Mouse (Mus musculus) megakaryocyte, embryonic 14.5 days (primary cell): ENCODE data around the gene Ttc24. TPM values are rescaled to one million over a fixed set of nuclear protein-coding genes. Genes with fewer than 3 reads are reported as not detected.

ENCODE experiments used
- H3K27me3 ChIP-seq: replicated peaks from 2 replicates; pipeline ENCODE3; 2012; ENCODE audit warnings: inconsistent platforms
- H3K36me3 ChIP-seq: replicated peaks from 2 replicates; pipeline ENCODE3; 2012; ENCODE audit warnings: low read length, inconsistent platforms, mixed read lengths
- H3K4me1 ChIP-seq: 2 replicates; pipeline ENCODE4 v1.6.1; 2012; ENCODE audit warnings: inconsistent platforms
- H3K4me3 ChIP-seq: replicated peaks from 2 replicates; pipeline ENCODE3; 2012; ENCODE audit warnings: moderate library complexity, mild to moderate bottlenecking, inconsistent platforms
- H3K9me3 ChIP-seq: 2 replicates; pipeline ENCODE4 v1.6.1; 2012; ENCODE audit warnings: inconsistent platforms
- FLI1 ChIP-seq: IDR thresholded peaks from 2 replicates; pipeline ENCODE4 v1.6.1; 2012; ENCODE audit warnings: low read length, inconsistent platforms, mixed read lengths
- GATA1 ChIP-seq: IDR thresholded peaks from 3 replicates; pipeline ENCODE4 v1.6.1; 2012; ENCODE audit warnings: mixed read lengths, low read length, inconsistent platforms, borderline replicate concordance
- polyA plus RNA-seq: library from polyadenylated mRNA; stranded (reverse); fragments of >175 nt; gene quantifications from 2 replicates; pipeline ENCODE4 v1.2.3, GENCODE M21; 2012; ENCODE audit warnings: low replicate concordance; ENCODE audit not compliant: insufficient read depth

Gene Ttc24
- polyA plus RNA-seq, 1 experiment, result not detected

DNA sequence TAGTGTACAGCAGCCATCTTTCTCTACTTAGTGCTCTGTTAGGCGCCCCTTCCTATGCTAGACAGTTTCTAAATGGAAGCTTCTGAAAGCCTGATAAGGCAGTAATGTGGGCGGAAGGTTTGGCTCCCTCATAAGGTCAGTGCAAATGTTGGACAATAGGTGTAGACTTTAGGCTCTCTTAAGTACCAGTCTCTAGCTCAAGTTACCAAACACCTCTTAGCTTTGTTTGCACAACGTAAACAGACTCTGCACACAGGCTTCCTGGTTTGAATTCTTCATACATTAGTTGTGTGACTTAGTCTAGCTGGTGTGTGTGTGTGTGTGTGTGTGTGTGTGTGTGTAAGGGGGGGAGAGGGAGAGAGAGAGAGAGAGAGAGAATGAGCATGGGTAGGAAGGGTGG is 28.6 kb downstream of the Ttc24 start:
- Histone ChIP-seq H3K36me3 (peaks cover 53% of the 10 kb centered on the region), H3K4me3 (no peak overlapping the region), H3K27me3 (no peaks in the 10 kb centered on the region), H3K9me3 (no peaks in the 10 kb centered on the region), H3K4me1 (peaks cover 16% of the 10 kb centered on the region; the same call in 1 of the 2 replicates)
- TF ChIP-seq GATA1 (no peak), FLI1 (no peak)

DNA sequence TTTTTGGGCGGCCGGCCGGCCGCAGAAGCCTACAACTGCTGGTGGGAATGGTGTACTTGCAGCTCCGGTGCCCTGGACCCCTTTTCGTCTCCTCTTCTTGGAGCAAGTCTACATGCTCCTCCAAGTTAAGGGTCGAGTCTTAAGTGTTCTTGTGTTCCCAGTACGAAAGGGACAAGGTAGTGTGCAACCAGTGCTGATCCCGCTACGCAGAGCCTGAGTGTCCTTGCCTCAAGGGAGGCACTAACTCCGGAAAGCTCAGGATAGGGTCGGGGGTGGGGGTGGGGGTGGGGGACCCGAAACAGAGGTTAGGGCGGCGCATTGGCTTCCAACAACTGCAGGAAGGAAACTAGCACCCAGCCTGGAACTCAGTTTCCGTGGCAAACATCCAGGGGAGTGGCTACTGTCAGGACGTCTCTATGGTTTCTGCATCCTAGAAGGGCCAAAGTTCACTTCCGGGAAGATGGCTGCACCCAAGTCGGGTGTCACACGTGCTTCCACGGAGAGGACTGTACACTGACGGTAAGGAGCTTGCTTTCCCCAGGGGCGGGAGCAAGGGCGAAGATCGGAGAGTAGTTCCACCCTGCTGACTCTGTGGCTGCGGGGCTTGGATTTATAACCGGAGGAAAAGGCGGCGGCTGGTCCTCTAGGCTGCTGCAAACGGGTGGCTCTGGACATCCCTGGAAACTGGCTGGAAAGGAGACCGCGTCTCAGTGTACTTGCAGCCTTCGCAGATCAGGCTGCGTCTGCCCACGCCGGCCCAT is 35.3 kb downstream of the Ttc24 start, which contains the start of gene Gpatch4:
TSS of gene Gpatch4 (plus strand) at position 448 of the 761 bp plus-strand sequence.
- Histone ChIP-seq H3K27me3 (peaks cover 18% of the 10 kb centered on the region), H3K4me1 (peaks cover 34% of the 10 kb centered on the region), H3K36me3 (no peaks in the 10 kb centered on the region), H3K4me3 (peak within 1 kb of the TSS; percentile 97), H3K9me3 (no peaks in the 10 kb centered on the region)
- TF ChIP-seq FLI1 (no peak), GATA1 (no peak)

DNA sequence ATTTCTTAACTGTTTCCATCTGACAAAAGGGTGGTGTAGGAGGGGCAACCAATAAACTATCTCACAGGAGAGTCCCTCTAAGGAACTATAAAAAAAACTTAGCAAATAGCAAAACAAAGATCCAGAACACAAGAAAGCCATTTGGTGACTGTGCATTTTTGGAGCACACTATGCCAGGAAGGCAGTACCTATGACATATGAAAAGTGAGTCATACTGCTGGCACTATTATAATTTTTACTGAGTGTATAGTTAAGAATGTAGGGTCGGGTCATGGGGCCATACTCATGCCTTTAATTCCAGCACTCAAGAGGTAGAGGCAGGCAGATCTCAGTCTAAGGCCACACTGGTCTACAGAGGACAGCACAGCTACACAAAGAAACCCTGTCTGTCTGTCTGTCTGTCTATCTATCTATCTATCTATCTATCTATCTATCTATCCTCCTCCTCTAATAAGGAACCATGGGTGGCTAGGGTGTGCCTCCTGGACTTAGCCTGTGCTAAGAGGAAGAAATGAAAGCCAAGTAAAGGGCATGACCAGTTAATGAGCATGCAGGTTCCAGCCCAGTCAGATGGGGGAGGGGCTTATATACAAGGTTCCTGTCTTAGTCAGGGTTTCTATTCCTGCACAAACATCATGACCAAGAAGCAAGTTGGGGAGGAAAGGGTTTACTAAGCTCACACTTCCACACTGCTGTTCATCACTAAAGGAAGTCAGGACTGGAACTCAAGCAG is 42.4 kb downstream of the Ttc24 start:
- Histone ChIP-seq H3K9me3 (peaks cover 14% of the 10 kb centered on the region), H3K36me3 (no peaks in the 10 kb centered on the region), H3K27me3 (peaks cover 46% of the 10 kb centered on the region), H3K4me3 (peak overlapping the region; percentile 33), H3K4me1 (peaks cover 21% of the 10 kb centered on the region)
- TF ChIP-seq FLI1 (no peak), GATA1 (no peak)

DNA sequence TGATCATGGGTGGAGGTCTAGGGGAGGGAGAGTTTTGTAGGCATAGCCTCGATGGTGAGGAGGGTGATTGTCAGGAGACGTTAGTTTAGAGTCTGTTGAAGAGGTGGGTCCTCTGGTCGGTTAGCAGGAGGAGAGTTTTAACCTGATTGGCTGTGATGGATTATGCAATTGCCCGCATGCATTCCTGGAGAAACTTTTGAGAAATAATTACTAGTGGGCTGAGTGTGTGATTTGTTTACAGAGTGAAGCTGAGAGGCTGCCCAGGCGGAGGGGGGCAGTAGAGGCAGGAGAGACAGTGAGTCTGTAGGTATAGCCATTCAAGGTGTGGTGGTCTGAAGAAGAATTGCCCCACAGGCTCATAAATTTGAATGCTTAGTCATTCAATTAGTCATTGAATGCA is 44.6 kb downstream of the Ttc24 start:
- H3K4me1 ChIP-seq, result peaks cover 18% of the 10 kb centered on the region
- peaks cover 47% of the 10 kb centered on the region for H3K27me3 ChIP-seq
- no peak overlapping the region for H3K4me3 ChIP-seq
- no peaks in the 10 kb centered on the region for H3K36me3 ChIP-seq
- peaks cover 15% of the 10 kb centered on the region for H3K9me3 ChIP-seq
- TF ChIP-seq FLI1 (no peak), GATA1 (no peak)

DNA sequence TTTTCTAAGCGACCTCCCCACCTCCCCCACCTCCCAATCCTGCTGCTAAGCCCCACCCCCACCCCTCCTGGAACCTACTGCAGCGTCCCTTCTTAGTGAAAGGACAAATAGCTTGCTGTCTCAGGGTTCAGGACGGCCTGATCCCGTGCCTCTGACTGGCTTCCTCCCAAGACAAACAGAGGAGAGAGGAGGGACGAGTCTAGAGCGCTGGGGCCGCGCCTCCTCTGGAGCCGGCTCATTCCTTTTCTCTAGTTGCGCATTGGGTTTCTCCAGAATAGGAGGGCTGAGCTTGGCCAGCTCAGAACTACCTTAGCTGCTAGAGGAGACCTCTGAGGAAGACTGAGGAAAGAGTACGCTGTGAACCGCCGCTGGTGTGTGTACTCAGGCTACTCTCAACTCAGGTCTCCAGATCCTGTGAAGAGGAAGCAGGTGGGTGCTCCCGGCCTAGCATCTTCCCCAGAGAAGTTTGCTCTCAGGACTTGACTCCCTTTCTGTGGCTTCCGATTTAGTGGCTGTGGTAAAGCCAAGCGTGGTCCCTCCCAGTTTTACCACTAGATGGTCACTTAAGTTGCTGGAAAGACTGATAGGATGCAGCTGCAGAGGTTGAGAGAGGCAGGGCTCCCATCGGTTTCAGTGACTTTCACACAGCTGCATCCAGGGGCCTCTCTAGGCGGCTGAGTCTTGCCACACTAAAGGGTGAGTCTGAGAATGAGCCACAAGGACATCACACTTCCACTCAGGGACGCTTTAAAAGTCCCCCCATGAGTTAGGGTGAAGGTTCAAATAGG is 47.3 kb downstream of the Ttc24 start:
- Histone ChIP-seq H3K9me3 (peaks cover 26% of the 10 kb centered on the region), H3K4me3 (no peak overlapping the region), H3K27me3 (peaks cover 61% of the 10 kb centered on the region), H3K4me1 (peaks cover 9% of the 10 kb centered on the region), H3K36me3 (no peaks in the 10 kb centered on the region)
- TF ChIP-seq FLI1 (no peak), GATA1 (no peak)

DNA sequence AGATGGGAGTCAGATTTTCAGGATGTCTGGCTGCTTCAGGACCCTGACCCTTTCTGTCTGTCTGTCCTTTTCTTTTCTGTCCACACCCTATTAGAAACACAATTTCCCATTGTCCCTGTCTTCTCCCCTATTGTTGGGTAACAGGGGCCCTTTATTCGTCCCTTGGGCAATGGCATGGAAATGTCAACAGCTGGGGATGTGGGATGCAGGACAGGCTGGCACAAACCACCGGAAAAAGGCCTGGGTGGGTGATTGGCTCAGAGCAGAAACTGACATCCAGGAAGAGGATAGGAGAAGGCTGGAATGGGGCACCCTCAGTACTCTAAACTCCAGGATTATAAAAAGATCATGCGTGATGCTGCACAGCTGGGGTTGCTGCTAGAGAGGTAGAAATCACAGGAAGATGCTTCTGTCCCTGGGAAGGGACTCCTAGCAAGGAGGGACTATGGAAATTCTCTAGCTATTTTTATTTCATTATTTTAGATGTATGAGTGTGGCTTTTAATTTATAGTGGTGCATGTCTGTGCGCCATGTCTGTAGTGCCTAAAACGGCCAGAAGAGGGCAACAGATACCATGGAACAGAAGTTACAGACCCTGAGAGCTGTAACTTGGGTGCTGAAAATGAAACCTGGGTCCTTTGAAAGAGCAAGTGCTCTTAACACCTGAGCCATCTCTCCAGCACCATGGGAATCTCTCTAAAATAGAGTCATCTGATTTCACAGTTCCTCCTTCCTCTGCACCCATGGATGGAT is 50.5 kb downstream of the Ttc24 start, which contains the start of gene Hapln2:
TSS of gene Hapln2 (minus strand) at position 150 of the 753 bp plus-strand sequence.
- Histone ChIP-seq H3K9me3 (peaks cover 20% of the 10 kb centered on the region), H3K27me3 (peaks cover 84% of the 10 kb centered on the region), H3K4me1 (peaks cover 24% of the 10 kb centered on the region), H3K4me3 (no peak within 1 kb of the TSS), H3K36me3 (no peaks in the 10 kb centered on the region)
- no peak for TF ChIP-seq GATA1
- TF ChIP-seq FLI1, result no peak

DNA sequence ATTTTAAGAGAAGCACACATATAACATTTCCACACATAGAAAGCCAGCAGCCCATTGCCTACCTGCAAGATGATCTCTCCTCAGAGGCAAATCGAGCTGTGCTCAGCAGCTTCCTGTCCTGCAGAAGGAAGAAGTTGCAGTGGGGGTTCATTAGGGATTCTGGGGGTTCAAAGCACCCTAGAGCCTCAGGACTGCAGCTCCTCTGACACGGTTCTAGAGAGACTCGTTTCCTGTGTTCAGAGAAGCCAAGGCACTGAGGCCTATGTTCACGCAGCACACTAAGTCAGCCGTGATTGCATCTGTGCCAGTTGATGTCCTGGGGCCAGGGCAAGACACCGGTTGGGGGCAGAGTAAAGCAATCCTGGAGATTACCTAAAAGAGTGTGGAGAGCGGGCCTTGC is 51.3 kb downstream of the Ttc24 start:
- H3K27me3 ChIP-seq, result peaks cover 83% of the 10 kb centered on the region
- no peak for TF ChIP-seq GATA1
- TF ChIP-seq FLI1, result no peak
- no peaks in the 10 kb centered on the region for H3K36me3 ChIP-seq
- H3K4me1 ChIP-seq, result peaks cover 30% of the 10 kb centered on the region
- no peak overlapping the region for H3K4me3 ChIP-seq
- peaks cover 18% of the 10 kb centered on the region for H3K9me3 ChIP-seq

DNA sequence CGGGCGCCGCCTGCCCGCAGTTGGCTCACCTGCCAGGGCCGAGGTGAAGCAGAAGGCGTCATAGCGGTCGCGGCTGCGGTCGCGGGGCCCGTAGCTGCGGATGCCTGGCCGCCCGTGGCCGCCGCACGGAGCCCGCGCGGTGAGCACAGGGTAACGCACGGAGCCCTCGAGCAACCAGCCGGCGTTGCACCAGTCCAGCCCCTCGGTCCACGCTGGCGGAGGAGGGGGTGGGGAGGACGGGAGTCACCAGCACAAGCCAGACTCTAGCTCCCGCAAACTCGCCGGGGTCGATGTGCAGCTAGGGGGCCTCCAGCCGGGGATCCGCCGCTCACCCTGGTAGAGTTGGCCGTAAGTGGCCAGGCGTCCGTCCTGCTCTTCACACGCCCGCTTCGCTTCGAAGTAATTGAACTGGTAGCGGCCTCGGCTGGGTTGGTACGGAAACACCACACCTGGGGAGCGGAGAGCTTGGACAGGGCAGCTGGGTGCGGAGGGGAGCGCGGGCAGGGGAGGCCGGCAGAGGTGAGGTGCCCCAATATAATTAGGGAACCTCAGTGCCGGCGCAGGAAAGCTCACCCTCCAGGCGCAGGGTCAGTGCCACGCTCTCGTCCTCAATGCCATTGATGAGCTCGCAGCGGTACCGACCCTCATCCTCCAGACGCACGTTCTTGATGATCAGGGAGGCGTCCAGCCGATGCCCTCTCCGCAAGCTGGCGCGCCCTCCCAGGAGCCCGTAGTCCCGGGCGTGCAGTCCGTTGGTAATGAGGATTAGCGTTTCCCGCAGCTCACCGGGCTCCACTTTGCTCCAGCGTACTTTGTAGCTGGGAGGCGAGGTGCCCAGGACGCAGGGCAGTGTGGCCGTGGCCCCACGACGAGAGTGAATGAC is 54.7 kb downstream of the Ttc24 start:
- Histone ChIP-seq H3K27me3 (peaks cover 80% of the 10 kb centered on the region), H3K36me3 (no peaks in the 10 kb centered on the region), H3K9me3 (peaks cover 16% of the 10 kb centered on the region), H3K4me1 (peaks cover 24% of the 10 kb centered on the region), H3K4me3 (peak overlapping the region; percentile 92)
- TF ChIP-seq FLI1, result no peak
- no peak for TF ChIP-seq GATA1
